Mouse (Mus musculus) intestine, embryonic 15.5 days (tissue): ENCODE measurements around the gene Nsmce4a. TPM values are rescaled to one million over a fixed set of nuclear protein-coding genes. Genes with fewer than 3 reads are reported as not detected.
"Not testable (repeated sequence)": the region's sequence is repeated elsewhere in the genome, so short reads cannot be mapped to it uniquely, and the experiment has no call there.

ENCODE experiments used
- ATAC-seq: fragments of 200-750 bp; cut with Nextera tagmentation; 2 replicates; pipeline ENCODE4 v1.8.0; 2017; ENCODE audit warnings: moderate TSS enrichment, moderate library complexity
- H3K27ac ChIP-seq: fragments of 300-500 bp; sonication (generic); 2 replicates; pipeline ENCODE4 v1.5.1; 2015; ENCODE audit warnings: mild to moderate bottlenecking, inconsistent platforms
- H3K27me3 ChIP-seq: fragments of 300-500 bp; sonication (generic); replicated peaks from 2 replicates; pipeline ENCODE4 v1.6.1; 2015; ENCODE audit warnings: inconsistent platforms
- H3K36me3 ChIP-seq: fragments of 300-500 bp; sonication (generic); 2 replicates; pipeline ENCODE4 v1.6.1; 2015; ENCODE audit warnings: inconsistent platforms
- H3K4me1 ChIP-seq: fragments of 300-500 bp; sonication (generic); replicated peaks from 2 replicates; pipeline ENCODE4 v1.6.1; 2015; ENCODE audit warnings: inconsistent platforms
- H3K4me2 ChIP-seq: fragments of 300-500 bp; sonication (generic); replicated peaks from 2 replicates; pipeline ENCODE4 v1.6.1; 2015; ENCODE audit warnings: mild to moderate bottlenecking, inconsistent platforms
- H3K4me3 ChIP-seq: fragments of 300-500 bp; sonication (generic); replicated peaks from 2 replicates; pipeline ENCODE4 v1.5.1; 2015; ENCODE audit warnings: inconsistent platforms
- H3K9ac ChIP-seq: fragments of 300-500 bp; sonication (generic); 2 replicates; pipeline ENCODE4 v1.6.1; 2015; ENCODE audit warnings: inconsistent platforms
- H3K9me3 ChIP-seq: fragments of 300-500 bp; sonication (generic); 2 replicates; pipeline ENCODE4 v1.6.1; 2016; ENCODE audit warnings: inconsistent platforms
- WGBS: fragments of 180-500 bp; shearing (Covaris S2); methylation state at CpG from one replicate; pipeline ENCODE4 v1.1.7; 2015; 5-methylcytosine and 5-hydroxymethylcytosine counted together
- polyA plus RNA-seq: library from polyadenylated mRNA; unstranded; fragments of >200 nt; fragmentation: Nextera tagmentation; extraction: Ambion mirVana; gene quantifications from 2 replicates; pipeline ENCODE4 v1.2.1, GENCODE M21; 2015

The Nsmce4a gene
- polyA plus RNA-seq, 1 experiment from 2014 or later: 146 TPM

- Histone ChIP-seq H3K36me3 (no peaks in the 10 kb centered on the region), H3K27ac (no peak overlapping the region), H3K4me2 (no peak overlapping the region), H3K9me3 (no peaks in the 10 kb centered on the region), H3K4me1 (0 out of 2 replicates have a peak, but pooled peaks cover 2% of the 10 kb centered on the region), H3K27me3 (no peaks in the 10 kb centered on the region), H3K9ac (no peak overlapping the region), H3K4me3 (no peak overlapping the region)
- no peak for ATAC-seq
- WGBS: 79% methylated on average over 6 of the region's 6 CpGs
Observed at GRCm38 (mm10) chr7:130597546-130597945, 24.6 kb upstream of the Nsmce4a start.

- H3K27ac ChIP-seq, H3K4me1 ChIP-seq, H3K27me3 ChIP-seq, H3K9ac ChIP-seq, H3K9me3 ChIP-seq, H3K4me2 ChIP-seq, H3K36me3 ChIP-seq, H3K4me3 ChIP-seq: not testable (repeated sequence)
- ATAC-seq: peak; percentile 53
- WGBS: 34% methylated on average over 9 of the region's 19 CpGs
Observed at GRCm38 (mm10) chr7:130596079-130596855, 23.3 kb upstream of the Nsmce4a start.

- H3K27ac ChIP-seq, H3K9me3 ChIP-seq, H3K4me2 ChIP-seq, H3K9ac ChIP-seq, ATAC-seq, H3K4me3 ChIP-seq, H3K4me1 ChIP-seq, H3K36me3 ChIP-seq, H3K27me3 ChIP-seq: not testable (repeated sequence)
- 62% methylated on average over 9 of the region's 11 CpGs for WGBS
Observed at GRCm38 (mm10) chr7:130593375-130594239, 20.7 kb upstream of the Nsmce4a start.

GRCm38 (mm10) chr7:130592975-130593374, 20.1 kb upstream of the Nsmce4a start:
- not testable (repeated sequence) for H3K9me3 ChIP-seq, H3K27me3 ChIP-seq, H3K27ac ChIP-seq, H3K4me2 ChIP-seq, H3K9ac ChIP-seq, H3K4me1 ChIP-seq, H3K36me3 ChIP-seq, H3K4me3 ChIP-seq
- 0 out of 2 replicates have a peak, but pooled peaks have one; percentile 37 for ATAC-seq
- WGBS: no CpG with 5 or more reads among the region's 11 CpGs

- ATAC-seq: no peak
- Histone ChIP-seq H3K27ac (no peak overlapping the region), H3K4me2 (no peak overlapping the region), H3K4me3 (no peak overlapping the region), H3K9ac (no peak overlapping the region), H3K27me3 (no peaks in the 10 kb centered on the region), H3K4me1 (0 out of 2 replicates have a peak, but pooled peaks cover 3% of the 10 kb centered on the region), H3K36me3 (no peaks in the 10 kb centered on the region), H3K9me3 (no peaks in the 10 kb centered on the region)
- 64% methylated on average over 8 of the region's 8 CpGs for WGBS
Observed at GRCm38 (mm10) chr7:130590845-130591437, 18.0 kb upstream of the Nsmce4a start.

- peak; percentile 70 for ATAC-seq
- whole genome bisulfite sequencing: 61% methylated on average over 13 of the region's 13 CpGs
Observed at GRCm38 (mm10) chr7:130590081-130590828, 17.3 kb upstream of the Nsmce4a start.

GRCm38 (mm10) chr7:130586521-130587072, 13.7 kb upstream of the Nsmce4a start:
- ATAC-seq: no peak
- Histone ChIP-seq H3K4me3 (no peak overlapping the region), H3K27ac (no peak overlapping the region), H3K4me2 (no peak overlapping the region), H3K27me3 (no peaks in the 10 kb centered on the region), H3K9ac (no peak overlapping the region), H3K9me3 (no peaks in the 10 kb centered on the region), H3K36me3 (no peaks in the 10 kb centered on the region), H3K4me1 (0 out of 2 replicates have a peak, but pooled peaks cover 3% of the 10 kb centered on the region)
- 80% methylated on average over 2 of the region's 2 CpGs for WGBS

More at GRCm38 (mm10) chr7:130590081-130590828, 17.3 kb upstream of the Nsmce4a start:
- Histone ChIP-seq H3K4me3 (no peak overlapping the region), H3K9me3 (no peaks in the 10 kb centered on the region), H3K4me2 (no peak overlapping the region), H3K27me3 (no peaks in the 10 kb centered on the region), H3K4me1 (0 out of 2 replicates have a peak, but pooled peaks cover 3% of the 10 kb centered on the region), H3K27ac (no peak overlapping the region), H3K9ac (no peak overlapping the region), H3K36me3 (no peaks in the 10 kb centered on the region)

GRCm38 (mm10) chr7:130578607-130579006, 5.7 kb upstream of the Nsmce4a start:
- no peak overlapping the region for H3K9ac ChIP-seq
- no peaks in the 10 kb centered on the region for H3K27me3 ChIP-seq
- H3K4me2 ChIP-seq: no peak overlapping the region
- H3K36me3 ChIP-seq: no peaks in the 10 kb centered on the region
- no peak for ATAC-seq
- no peak overlapping the region for H3K27ac ChIP-seq
- no peaks in the 10 kb centered on the region for H3K9me3 ChIP-seq
- 59% methylated on average over 5 of the region's 5 CpGs for WGBS
- no peak overlapping the region for H3K4me3 ChIP-seq
- peaks cover 13% of the 10 kb centered on the region for H3K4me1 ChIP-seq

GRCm38 (mm10) chr7:130578066-130578465, 5.1 kb upstream of the Nsmce4a start:
- H3K4me1 ChIP-seq: peaks cover 13% of the 10 kb centered on the region
- H3K4me3 ChIP-seq: no peak overlapping the region
- no peaks in the 10 kb centered on the region for H3K27me3 ChIP-seq
- no peak overlapping the region for H3K9ac ChIP-seq
- H3K27ac ChIP-seq: no peak overlapping the region
- no peaks in the 10 kb centered on the region for H3K9me3 ChIP-seq
- no peaks in the 10 kb centered on the region for H3K36me3 ChIP-seq
- 87% methylated on average over 2 of the region's 2 CpGs for WGBS
- ATAC-seq: no peak
- H3K4me2 ChIP-seq: no peak overlapping the region

- Histone ChIP-seq H3K9ac (no peak within 1 kb of the TSS), H3K27me3 (no peaks in the 10 kb centered on the region), H3K36me3 (no peaks in the 10 kb centered on the region), H3K4me1 (peaks cover 13% of the 10 kb centered on the region), H3K9me3 (no peaks in the 10 kb centered on the region), H3K27ac (no peak within 1 kb of the TSS), H3K4me3 (peak within 1 kb of the TSS; percentile 13), H3K4me2 (peak within 1 kb of the TSS; percentile 54)
- WGBS: 34% methylated on average over 15 of the region's 15 CpGs
- no peak for ATAC-seq
Observed at GRCm38 (mm10) chr7:130577388-130578003, 4.6 kb upstream of the Nsmce4a start, which contains the start of gene Tacc2. Tacc2 (plus strand) TSS chr7:130577438.

GRCm38 (mm10) chr7:130576981-130577380, 4.1 kb upstream of the Nsmce4a start:
- Histone ChIP-seq H3K36me3 (no peaks in the 10 kb centered on the region), H3K4me2 (peak overlapping the region; percentile 54), H3K9ac (no peak overlapping the region), H3K9me3 (no peaks in the 10 kb centered on the region), H3K4me1 (peaks cover 13% of the 10 kb centered on the region), H3K27ac (no peak overlapping the region), H3K27me3 (no peaks in the 10 kb centered on the region), H3K4me3 (peak overlapping the region; percentile 13)
- ATAC-seq: no peak
- WGBS: 20% methylated on average over 10 of the region's 10 CpGs
